Mouse (Mus musculus) heart, postnatal 0 days (tissue): ENCODE data around the gene Slc30a9. TPM values are rescaled to one million over a fixed set of nuclear protein-coding genes. Genes with fewer than 3 reads are reported as not detected.

ENCODE experiments used
- ATAC-seq: fragments of 200-750 bp; cut with Nextera tagmentation; 2 replicates; pipeline ENCODE4 v1.8.0; 2017; ENCODE audit warnings: low read depth, moderate number of reproducible peaks, moderate library complexity; ENCODE audit not compliant: insufficient read depth
- DNase-seq: peaks from one replicate; pipeline ENCODE4 v3.0.0-alpha.2; 2016; ENCODE audit warnings: low spot score
- H3K27ac ChIP-seq: fragments of 300-500 bp; sonication (generic); 2 replicates; pipeline ENCODE4 v1.5.1; 2014; ENCODE audit warnings: low read depth, mild to moderate bottlenecking
- H3K27me3 ChIP-seq: fragments of 300-500 bp; sonication (generic); 2 replicates; pipeline ENCODE4 v1.6.1; 2014; ENCODE audit warnings: low read length, mixed read lengths; ENCODE audit not compliant: control insufficient read depth, insufficient read depth
- H3K36me3 ChIP-seq: fragments of 300-500 bp; sonication (generic); replicated peaks from 2 replicates; pipeline ENCODE4 v1.6.1; 2014; ENCODE audit warnings: low read length, mixed read lengths; ENCODE audit not compliant: control insufficient read depth, insufficient read depth
- H3K4me1 ChIP-seq: fragments of 300-500 bp; sonication (generic); 2 replicates; pipeline ENCODE4 v1.6.1; 2014; ENCODE audit warnings: antibody characterized with exemption; ENCODE audit not compliant: control insufficient read depth, insufficient read depth
- H3K4me2 ChIP-seq: fragments of 300-500 bp; sonication (generic); 2 replicates; pipeline ENCODE4 v1.6.1; 2014; ENCODE audit warnings: low read depth, mild to moderate bottlenecking, low read length, moderate library complexity
- H3K4me3 ChIP-seq: fragments of 300-500 bp; sonication (generic); 2 replicates; pipeline ENCODE4 v1.5.1; 2014; ENCODE audit warnings: low read depth, low read length
- H3K9ac ChIP-seq: fragments of 300-500 bp; sonication (generic); replicated peaks from 2 replicates; pipeline ENCODE4 v1.6.1; 2014; ENCODE audit warnings: low read depth, low read length, mixed read lengths
- H3K9me3 ChIP-seq: fragments of 300-500 bp; sonication (generic); replicated peaks from 2 replicates; pipeline ENCODE4 v1.6.1; 2016; ENCODE audit warnings: low read length; ENCODE audit not compliant: control insufficient read depth
- CTCF ChIP-seq: IDR thresholded peaks from 2 replicates; pipeline ENCODE4 v1.5.1; 2016; ENCODE audit warnings: antibody characterized with exemption, control low read depth, low read depth
- EP300 ChIP-seq: IDR thresholded peaks from 2 replicates; pipeline ENCODE4 v1.6.1; 2016; ENCODE audit warnings: antibody characterized with exemption, low read depth
- WGBS: fragments of 180-500 bp; shearing (Covaris S2); extraction: QIAGEN DNeasy Blood & Tissue Kit; methylation state at CpG from one replicate; pipeline ENCODE4 v1.1.7; 2014; 5-methylcytosine and 5-hydroxymethylcytosine counted together
- polyA plus RNA-seq: library from polyadenylated mRNA; unstranded; fragments of >200 nt; fragmentation: Nextera tagmentation; extraction: Ambion mirVana; gene quantifications from 2 replicates; pipeline ENCODE4 v1.2.1, GENCODE M21; 2015
- total RNA-seq: library from RNA; depleted of rRNA; stranded (reverse); fragments of >200 nt; gene quantifications from 2 replicates; pipeline ENCODE4 v1.2.3, GENCODE M21; 2014; ENCODE audit warnings: low replicate concordance; rRNA removed

Gene Slc30a9
- total RNA-seq (81.6 and 87.2 TPM in 2 replicates), polyA plus RNA-seq (121 TPM in 2 replicates)

DNA sequence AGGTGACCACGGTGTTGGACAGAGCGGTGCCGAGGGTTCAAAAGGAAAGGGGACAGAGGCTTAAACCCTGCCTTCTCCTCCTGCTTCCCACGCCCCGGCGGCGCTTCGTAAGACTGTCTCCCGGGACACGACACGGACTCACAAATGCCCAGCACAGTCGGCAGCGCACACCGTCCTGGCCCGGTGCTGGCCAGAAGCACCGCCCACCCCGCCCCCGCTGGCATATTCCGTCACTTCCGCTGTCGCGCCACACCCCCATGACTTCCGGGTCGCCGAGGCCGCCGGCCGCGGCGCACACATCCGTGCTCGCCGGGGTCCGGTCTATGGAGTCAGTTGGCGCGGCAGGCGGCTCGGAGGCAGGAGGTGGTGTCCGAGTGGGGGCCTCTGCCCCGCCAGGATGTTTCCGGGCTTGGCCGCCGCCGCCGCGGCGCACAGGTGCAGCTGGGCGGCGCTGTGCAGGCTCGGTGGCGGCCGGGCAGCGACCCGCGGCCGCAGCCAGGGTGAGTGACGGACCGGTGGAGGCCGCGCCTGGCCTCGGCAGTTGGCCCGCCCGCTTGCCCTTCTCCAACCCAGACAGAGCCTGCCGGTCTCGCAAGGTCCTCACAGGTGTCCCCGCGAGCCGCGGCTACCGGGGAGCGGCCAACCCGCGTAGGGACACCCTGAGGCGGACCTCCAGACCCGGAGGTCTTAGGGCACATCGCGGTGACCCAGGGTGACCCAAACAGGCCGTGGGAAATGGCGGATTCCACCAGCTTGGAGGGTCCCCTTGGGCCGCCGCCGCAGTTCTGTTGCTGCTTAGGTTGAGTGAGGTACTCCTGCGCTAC lies at the start of gene Slc30a9:
Slc30a9 (plus strand) TSS at position 258 of the 824 bp plus-strand sequence.
- H3K27me3 ChIP-seq, result no peaks in the 10 kb centered on the region
- peaks cover 7% of the 10 kb centered on the region; the same call in 1 of the 2 replicates for H3K4me1 ChIP-seq
- peak; percentile 74 for TF ChIP-seq EP300
- no peak; the same call in 1 of the 2 replicates for TF ChIP-seq CTCF
- peak within 1 kb of the TSS; percentile 94 for H3K4me3 ChIP-seq
- H3K9me3 ChIP-seq, result no peaks in the 10 kb centered on the region
- no peaks in the 10 kb centered on the region for H3K36me3 ChIP-seq
- peak within 1 kb of the TSS; percentile 83 for H3K27ac ChIP-seq
- peak within 1 kb of the TSS; percentile 89 for H3K9ac ChIP-seq
- peak within 1 kb of the TSS; percentile 81 for H3K4me2 ChIP-seq
- ATAC-seq (peak; percentile 98), DNase-seq (peak; percentile 82)
- under 1% methylated on average over 75 of the region's 83 CpGs for WGBS

DNA sequence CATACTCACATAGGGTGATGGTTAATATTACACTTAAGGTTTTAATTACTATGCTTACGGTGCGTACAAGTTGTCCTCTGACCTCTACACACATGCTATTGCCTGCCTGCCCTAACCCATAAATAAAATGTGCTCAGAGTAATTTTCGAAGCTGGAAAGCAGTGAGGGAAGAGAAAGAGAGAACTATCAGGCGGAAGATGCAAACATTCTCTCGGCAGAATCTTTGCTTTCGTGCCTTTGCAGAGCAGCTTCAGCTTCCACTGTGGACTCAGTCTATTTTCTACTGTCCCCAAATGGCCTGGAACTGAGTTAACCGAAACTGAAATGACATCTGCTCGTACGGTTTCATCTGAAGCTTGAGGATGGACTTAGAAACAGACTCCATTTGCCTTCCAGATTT lies 48.3 kb upstream of the Slc30a9 start:
- Histone ChIP-seq H3K27ac (no peak overlapping the region), H3K36me3 (no peaks in the 10 kb centered on the region), H3K9me3 (no peaks in the 10 kb centered on the region), H3K4me1 (peaks cover 7% of the 10 kb centered on the region; the same call in 1 of the 2 replicates), H3K9ac (no peak overlapping the region), H3K4me2 (no peak overlapping the region), H3K4me3 (no peak overlapping the region), H3K27me3 (no peaks in the 10 kb centered on the region)
- TF ChIP-seq CTCF (no peak), EP300 (no peak)
- ATAC-seq (no peak), DNase-seq (no peak)
- WGBS, result 79% methylated on average over 9 of the region's 9 CpGs

DNA sequence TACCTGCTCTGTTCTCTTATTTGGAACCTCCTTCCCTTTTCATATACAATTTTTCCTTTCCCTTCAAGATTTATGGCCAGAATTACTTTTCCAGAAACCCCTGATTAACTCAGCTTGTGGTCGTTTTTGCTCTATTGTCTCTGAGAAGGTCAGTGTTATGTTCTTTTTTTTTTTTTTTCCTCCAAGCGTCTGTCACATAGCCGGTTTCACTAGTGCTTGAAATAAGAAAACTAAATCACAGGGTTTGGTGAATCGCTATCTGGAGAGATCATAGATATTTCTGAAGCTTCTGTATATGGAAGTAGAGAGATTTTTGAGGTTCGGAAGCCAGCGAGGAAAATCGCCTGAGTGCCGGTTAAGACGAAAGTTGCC lies 46.6 kb upstream of the Slc30a9 start:
- Histone ChIP-seq H3K4me1 (peaks cover 7% of the 10 kb centered on the region; the same call in 1 of the 2 replicates), H3K9ac (peak overlapping the region; percentile 93), H3K4me2 (peak overlapping the region; percentile 82), H3K9me3 (no peaks in the 10 kb centered on the region), H3K27ac (peak overlapping the region; percentile 97), H3K4me3 (peak overlapping the region; percentile 99), H3K27me3 (no peaks in the 10 kb centered on the region), H3K36me3 (peaks cover 16% of the 10 kb centered on the region)
- TF ChIP-seq CTCF (no peak), EP300 (no peak)
- under 1% methylated on average over 9 of the region's 9 CpGs for WGBS
- no peak for ATAC-seq
- DNase-seq, result peak; percentile 10

DNA sequence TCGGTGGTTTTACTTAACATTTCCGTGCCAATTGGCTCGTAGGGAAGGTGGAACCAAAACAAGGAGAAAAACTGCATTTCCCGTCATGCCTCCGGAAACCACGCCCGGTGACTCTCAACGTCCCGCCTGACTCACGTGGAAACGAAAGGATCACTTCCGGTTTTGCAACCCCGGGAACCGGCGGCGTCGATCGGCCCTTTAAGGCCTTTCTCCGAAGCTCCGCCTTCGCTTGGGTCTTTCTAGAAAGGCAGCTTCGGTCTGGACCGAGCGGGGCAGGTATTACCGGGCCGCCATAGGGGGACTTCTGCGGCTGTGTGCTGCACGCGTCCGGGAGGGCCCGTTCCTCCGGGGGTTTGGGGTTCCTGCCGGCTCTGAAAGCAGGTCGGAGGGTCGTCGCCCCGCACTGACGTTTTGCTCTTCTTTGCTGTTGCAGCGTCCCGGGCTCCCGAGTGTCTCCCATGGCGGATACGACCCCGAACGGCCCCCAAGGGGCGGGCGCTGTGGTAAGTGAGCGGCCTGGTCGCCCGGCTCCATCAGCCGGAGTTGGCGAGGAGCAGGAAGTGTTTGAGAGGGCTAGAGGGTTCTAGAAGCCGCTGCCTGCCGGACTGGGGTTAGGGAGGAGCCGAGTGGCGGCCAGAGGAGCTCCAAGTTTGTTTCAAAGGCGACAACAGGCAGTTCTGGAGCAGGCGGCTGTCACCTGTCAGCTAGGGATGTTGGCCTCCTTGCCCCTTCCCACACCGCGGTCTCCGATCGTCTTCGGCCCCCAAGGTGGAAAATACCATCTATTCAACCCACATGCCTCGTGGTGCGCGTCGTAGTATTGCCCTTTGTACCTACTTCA lies 46.0 kb upstream of the Slc30a9 start, which contains the start of gene Tmem33:
Tmem33 (plus strand) TSS at position 35 of the 841 bp plus-strand sequence.
- Histone ChIP-seq H3K4me3 (peak within 1 kb of the TSS; percentile 99), H3K9ac (peak within 1 kb of the TSS; percentile 93), H3K27ac (peak within 1 kb of the TSS; percentile 97), H3K36me3 (peaks cover 22% of the 10 kb centered on the region), H3K9me3 (no peaks in the 10 kb centered on the region), H3K27me3 (no peaks in the 10 kb centered on the region), H3K4me1 (peaks cover 7% of the 10 kb centered on the region; the same call in 1 of the 2 replicates), H3K4me2 (peak within 1 kb of the TSS; percentile 82)
- TF ChIP-seq CTCF, result no peak
- no peak for TF ChIP-seq EP300
- under 1% methylated on average over 67 of the region's 67 CpGs for WGBS
- ATAC-seq (peak; percentile 92), DNase-seq (peak; percentile 96)

DNA sequence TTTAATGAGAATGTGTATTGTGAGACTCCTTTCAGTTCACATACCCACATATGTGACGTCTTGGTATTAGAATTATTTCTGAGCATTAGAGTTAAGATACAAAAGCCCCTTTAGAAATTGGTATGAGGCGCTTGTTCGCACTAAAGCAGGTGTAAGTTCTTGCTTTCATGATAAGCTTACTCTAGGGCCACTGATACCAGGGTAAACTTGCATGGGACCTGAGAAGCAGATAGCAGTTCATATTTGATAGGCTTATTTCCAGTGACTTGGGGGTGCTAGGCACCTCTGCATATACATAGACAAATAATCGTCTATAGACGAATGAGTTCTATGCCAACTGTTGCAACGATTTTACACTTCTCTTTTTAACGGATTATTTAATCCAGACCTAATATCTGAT lies 43.8 kb upstream of the Slc30a9 start:
- TF ChIP-seq CTCF (no peak), EP300 (no peak)
- Histone ChIP-seq H3K4me1 (peaks cover 7% of the 10 kb centered on the region; the same call in 1 of the 2 replicates), H3K27ac (no peak overlapping the region), H3K9ac (no peak overlapping the region), H3K4me3 (no peak overlapping the region), H3K4me2 (no peak overlapping the region), H3K36me3 (peaks cover 37% of the 10 kb centered on the region), H3K9me3 (no peaks in the 10 kb centered on the region), H3K27me3 (no peaks in the 10 kb centered on the region)
- ATAC-seq (no peak), DNase-seq (no peak)
- WGBS, result 86% methylated on average over 7 of the region's 7 CpGs
